Mouse (Mus musculus) E14TG2a.4 (cell line): ENCODE results near the gene Treml2.

ENCODE experiments used
- CTCF ChIP-seq: conservative IDR thresholded peaks from 2 replicates; pipeline ENCODE4 v1.5.1; 2014; ENCODE audit warnings: low read length
- NANOG ChIP-seq: IDR thresholded peaks from 2 replicates; pipeline ENCODE4 v1.6.1; 2014; ENCODE audit warnings: borderline replicate concordance, low read length, mixed read lengths

DNA sequence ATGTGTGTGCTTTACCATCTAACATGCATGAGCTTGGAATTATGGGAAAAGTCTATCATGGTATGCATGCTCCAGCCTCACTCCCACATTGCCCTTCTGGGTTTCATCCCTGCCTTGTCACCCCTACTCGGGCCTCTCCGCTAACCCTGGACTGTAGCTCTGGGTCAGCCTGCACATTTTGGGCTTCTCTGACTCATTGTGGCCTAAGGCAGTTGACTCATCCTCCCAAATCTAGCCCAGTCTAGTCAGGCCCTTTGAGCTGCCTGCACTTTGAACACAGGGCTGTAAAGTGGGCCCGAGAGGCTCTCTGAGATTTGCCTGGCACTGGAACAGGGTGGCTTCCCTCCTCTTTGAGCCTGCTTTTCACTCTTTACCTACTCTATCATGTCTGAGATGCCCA, 56.5 kb downstream of the Treml2 start:
- TF ChIP-seq CTCF: no peak
- TF ChIP-seq NANOG: no peak
